Mouse (Mus musculus) forebrain, embryonic 11.5 days (tissue): ENCODE measurements at regions not wholly inside any gene's neighbourhood (a gene's known extent, or its start where the extent isn't known, plus 50 kb on each side); places are given as distances from the start of the nearest gene placed in this dataset.
A peak's percentile ranks its signal among the peaks of the same experiment; 100 is the strongest.

Experiments
- ATAC-seq: fragments of 200-750 bp; cut with Nextera tagmentation; replicated peaks from 2 replicates; pipeline ENCODE4 v1.8.0; 2017; ENCODE audit warnings: moderate TSS enrichment; ENCODE audit not compliant: low FRiP score
- DNase-seq: peaks from one replicate; pipeline ENCODE4 v3.0.0-alpha.2; 2017; ENCODE audit warnings: low spot score
- H3K27ac ChIP-seq: fragments of 300-500 bp; sonication (generic); 2 replicates; pipeline ENCODE4 v1.5.1; 2014; ENCODE audit warnings: low read depth, low read length
- H3K27me3 ChIP-seq: fragments of 300-500 bp; sonication (generic); 2 replicates; pipeline ENCODE4 v1.6.1; 2014; ENCODE audit warnings: mild to moderate bottlenecking, low read length, mixed read lengths; ENCODE audit not compliant: control insufficient read depth, insufficient read depth
- H3K36me3 ChIP-seq: fragments of 300-500 bp; sonication (generic); 2 replicates; pipeline ENCODE4 v1.6.1; 2014; ENCODE audit warnings: mild to moderate bottlenecking, low read length, moderate library complexity, mixed read lengths; ENCODE audit not compliant: control insufficient read depth, insufficient read depth
- H3K4me1 ChIP-seq: fragments of 300-500 bp; sonication (generic); replicated peaks from 2 replicates; pipeline ENCODE4 v1.6.1; 2014; ENCODE audit warnings: low read length, mixed read lengths; ENCODE audit not compliant: control insufficient read depth, insufficient read depth
- H3K4me2 ChIP-seq: fragments of 300-500 bp; sonication (generic); 2 replicates; pipeline ENCODE4 v1.6.1; 2014; ENCODE audit warnings: low read depth, mild to moderate bottlenecking, low read length, moderate library complexity, mixed read lengths; ENCODE audit not compliant: severe bottlenecking
- H3K4me3 ChIP-seq: fragments of 300-500 bp; sonication (generic); 2 replicates; pipeline ENCODE4 v1.5.1; 2014; ENCODE audit warnings: low read depth, low read length
- H3K9ac ChIP-seq: fragments of 300-500 bp; sonication (generic); 2 replicates; pipeline ENCODE4 v1.6.1; 2014; ENCODE audit warnings: low read length
- H3K9me3 ChIP-seq: fragments of 300-500 bp; sonication (generic); 2 replicates; pipeline ENCODE4 v1.6.1; 2016; ENCODE audit warnings: low read length, mixed read lengths; ENCODE audit not compliant: control insufficient read depth
- WGBS: fragments of 180-500 bp; shearing (Covaris S2); extraction: QIAGEN DNeasy Blood & Tissue Kit; methylation state at CpG from one replicate; pipeline ENCODE4 v1.1.7; 2014; 5-methylcytosine and 5-hydroxymethylcytosine counted together

DNA sequence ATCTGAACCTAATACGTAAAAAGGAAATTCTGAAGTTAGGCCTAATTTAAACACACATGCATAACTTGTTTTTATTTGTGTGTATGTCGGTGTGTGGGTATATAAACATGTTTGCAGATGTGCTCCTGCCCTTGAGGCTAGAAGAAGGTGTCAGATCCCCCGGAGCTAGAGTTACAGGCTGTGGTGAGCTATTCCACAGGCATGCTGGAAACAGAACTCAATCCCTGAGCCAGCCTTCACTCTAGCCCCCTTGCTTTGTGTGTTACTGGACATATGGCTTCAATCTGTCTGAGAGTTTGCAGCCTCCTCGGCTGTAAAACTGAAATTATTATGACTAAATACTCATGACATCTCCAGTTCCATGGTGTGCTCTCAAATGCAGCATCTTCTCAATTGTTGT, 89.3 kb upstream of the Tspan5 start:
- Histone ChIP-seq H3K9ac (no peak overlapping the region), H3K9me3 (no peaks in the 10 kb centered on the region; the same call in 1 of the 2 replicates), H3K36me3 (no peaks in the 10 kb centered on the region), H3K4me2 (no peak overlapping the region), H3K4me3 (no peak overlapping the region), H3K4me1 (no peaks in the 10 kb centered on the region), H3K27me3 (no peaks in the 10 kb centered on the region), H3K27ac (no peak overlapping the region)
- 85% methylated on average over 4 of the region's 4 CpGs for WGBS
- ATAC-seq (no peak), DNase-seq (no peak)

- no peak overlapping the region for H3K9ac ChIP-seq
- ATAC-seq (no peak), DNase-seq (no peak)
- no peaks in the 10 kb centered on the region for H3K36me3 ChIP-seq
- H3K4me2 ChIP-seq = no peak overlapping the region
- H3K9me3 ChIP-seq = no peaks in the 10 kb centered on the region; the same call in 1 of the 2 replicates
- 88% methylated on average over 13 of the region's 13 CpGs for WGBS
- H3K27me3 ChIP-seq = no peaks in the 10 kb centered on the region
- H3K4me1 ChIP-seq = no peaks in the 10 kb centered on the region
- no peak overlapping the region for H3K27ac ChIP-seq
- no peak overlapping the region for H3K4me3 ChIP-seq
Observed at GRCm38 (mm10) chr3:138653549-138654246, 88.3 kb upstream of the Tspan5 start.

DNA sequence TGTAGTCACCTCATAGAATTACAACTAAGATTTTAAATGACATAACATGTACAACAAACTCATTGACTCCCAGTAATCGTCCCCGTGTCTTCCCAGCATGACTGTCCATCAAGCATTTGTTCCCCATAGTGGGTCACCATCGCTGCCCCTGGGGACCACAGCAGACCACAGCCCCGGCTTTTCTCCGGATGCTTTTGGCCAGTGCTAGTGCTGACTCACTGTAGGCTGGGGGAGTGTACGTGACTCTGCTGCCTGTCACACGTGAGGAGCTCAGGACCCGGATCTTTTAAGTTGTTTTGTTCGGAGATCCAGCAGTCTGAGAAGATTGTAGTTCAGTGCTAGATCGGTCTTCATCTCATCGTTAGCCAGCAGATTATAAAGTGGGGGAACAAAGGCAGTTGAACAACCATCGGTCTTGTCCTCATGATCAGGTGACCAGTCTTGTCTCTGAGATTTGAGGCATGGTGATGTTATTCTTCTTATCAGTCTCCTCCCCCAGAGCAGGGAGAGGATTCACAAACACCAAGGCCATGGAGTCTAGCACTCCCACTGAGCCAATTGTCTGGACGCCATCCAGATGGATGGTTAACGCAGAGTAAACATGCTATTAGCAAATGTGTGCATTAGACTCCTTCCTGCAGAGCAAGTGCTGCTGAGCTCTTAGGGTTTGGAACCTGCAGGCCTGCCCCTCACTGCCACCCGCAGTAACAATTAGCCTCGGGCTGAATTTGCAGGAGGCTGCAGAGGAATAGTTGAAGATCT, 87.2 kb upstream of the Tspan5 start:
- WGBS = 83% methylated on average over 16 of the region's 16 CpGs
- H3K27me3 ChIP-seq = no peaks in the 10 kb centered on the region
- ATAC-seq = no peak

DNA sequence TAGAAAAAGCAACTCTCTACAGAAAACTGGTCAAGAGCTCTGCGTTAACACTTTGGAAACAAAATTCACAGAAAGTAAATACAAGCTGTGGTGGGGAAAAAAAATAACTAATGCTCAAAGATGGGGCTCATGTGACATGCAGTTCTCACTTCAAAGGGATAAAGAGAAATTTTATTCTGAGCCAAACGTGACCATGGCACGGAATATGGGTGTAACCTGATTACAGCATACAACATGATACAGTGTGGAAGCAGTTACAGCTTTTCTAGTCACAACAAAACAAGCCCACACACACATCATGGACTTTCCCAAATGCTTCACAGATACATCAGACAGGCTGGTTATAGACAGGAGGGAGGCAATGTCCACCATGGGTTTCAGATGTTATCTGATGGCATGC, 86.5 kb upstream of the Tspan5 start:
- H3K9me3 ChIP-seq = no peaks in the 10 kb centered on the region; the same call in 1 of the 2 replicates
- no peaks in the 10 kb centered on the region for H3K27me3 ChIP-seq
- WGBS = 85% methylated on average over 3 of the region's 3 CpGs
- H3K36me3 ChIP-seq = no peaks in the 10 kb centered on the region
- ATAC-seq (no peak), DNase-seq (no peak)
- H3K9ac ChIP-seq = no peak overlapping the region
- H3K4me2 ChIP-seq = no peak overlapping the region
- H3K4me3 ChIP-seq = no peak overlapping the region
- no peaks in the 10 kb centered on the region for H3K4me1 ChIP-seq
- H3K27ac ChIP-seq = no peak overlapping the region

More for the DNA sequence above, 87.2 kb upstream of the Tspan5 start:
- H3K9me3 ChIP-seq = no peaks in the 10 kb centered on the region; the same call in 1 of the 2 replicates
- H3K27ac ChIP-seq = no peak overlapping the region
- no peaks in the 10 kb centered on the region for H3K4me1 ChIP-seq
- no peak overlapping the region for H3K4me3 ChIP-seq
- H3K36me3 ChIP-seq = no peaks in the 10 kb centered on the region
- no peak overlapping the region for H3K4me2 ChIP-seq
- H3K9ac ChIP-seq = no peak overlapping the region
- DNase-seq = no peak

- no peaks in the 10 kb centered on the region for H3K36me3 ChIP-seq
- H3K4me2 ChIP-seq = no peak overlapping the region
- H3K27ac ChIP-seq = no peak overlapping the region
- H3K4me3 ChIP-seq = no peak overlapping the region
- 89% methylated on average over 2 of the region's 2 CpGs for WGBS
- ATAC-seq (no peak), DNase-seq (no peak)
- H3K9ac ChIP-seq = no peak overlapping the region
- H3K4me1 ChIP-seq = no peaks in the 10 kb centered on the region
- H3K9me3 ChIP-seq = no peaks in the 10 kb centered on the region; the same call in 1 of the 2 replicates
- H3K27me3 ChIP-seq = no peaks in the 10 kb centered on the region
Observed at GRCm38 (mm10) chr3:138662625-138663024, 79.4 kb upstream of the Tspan5 start.

DNA sequence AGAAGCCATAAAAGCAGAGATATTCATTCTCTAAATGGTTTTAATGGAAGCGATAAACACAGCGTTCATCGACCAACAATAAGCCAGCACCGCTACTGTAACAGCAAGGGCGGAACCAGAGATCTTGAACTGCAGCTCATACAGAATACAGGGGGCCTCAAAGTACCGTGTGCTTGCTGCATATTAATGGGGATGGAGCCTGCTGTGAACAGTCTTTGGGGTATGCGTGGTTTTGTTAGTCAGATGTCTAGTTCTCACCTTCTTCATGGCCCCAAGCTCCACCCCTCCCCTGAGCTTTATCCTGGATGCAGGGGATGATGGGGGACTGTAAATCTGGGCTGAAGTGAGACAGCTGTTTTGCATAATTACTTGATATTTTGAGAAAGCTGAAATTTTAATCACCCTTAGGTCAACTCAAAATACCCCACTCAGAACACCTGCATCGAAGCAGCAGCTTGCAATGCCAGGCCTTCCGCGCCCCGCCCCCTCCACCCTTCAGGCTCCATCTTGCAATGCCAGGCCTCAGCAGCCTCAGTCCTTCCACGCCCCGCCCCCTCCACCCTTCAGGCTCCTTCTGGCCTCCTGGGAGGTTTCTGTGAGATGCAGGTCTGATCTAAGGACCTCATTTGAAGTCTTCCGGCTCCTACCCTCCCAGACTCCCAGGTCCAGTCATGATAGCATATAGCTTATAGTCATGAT, 73.5 kb upstream of the Tspan5 start:
- peak; percentile 50 for DNase-seq
- no peak overlapping the region for H3K4me3 ChIP-seq
- no peaks in the 10 kb centered on the region; the same call in 1 of the 2 replicates for H3K9me3 ChIP-seq
- no peak overlapping the region for H3K27ac ChIP-seq
- no peak overlapping the region for H3K9ac ChIP-seq
- H3K27me3 ChIP-seq = no peaks in the 10 kb centered on the region
- H3K36me3 ChIP-seq = no peaks in the 10 kb centered on the region
- no peak overlapping the region for H3K4me2 ChIP-seq
- ATAC-seq = peak; percentile 58
- H3K4me1 ChIP-seq = no peaks in the 10 kb centered on the region
- whole genome bisulfite sequencing = 79% methylated on average over 14 of the region's 14 CpGs

GRCm38 (mm10) chr3:138675881-138676280, 66.1 kb upstream of the Tspan5 start:
- H3K4me3 ChIP-seq = no peak overlapping the region
- 33% methylated on average over 2 of the region's 2 CpGs for WGBS

GRCm38 (mm10) chr3:138678351-138678750, 63.6 kb upstream of the Tspan5 start:
- Histone ChIP-seq H3K9ac (no peak overlapping the region), H3K9me3 (no peaks in the 10 kb centered on the region), H3K4me2 (no peak overlapping the region), H3K36me3 (no peaks in the 10 kb centered on the region), H3K27ac (no peak overlapping the region), H3K4me1 (no peaks in the 10 kb centered on the region), H3K4me3 (no peak overlapping the region), H3K27me3 (no peaks in the 10 kb centered on the region)
- WGBS = 90% methylated on average over 4 of the region's 4 CpGs
- DNase-seq (no peak), ATAC-seq (no peak)

More at GRCm38 (mm10) chr3:138675881-138676280, 66.1 kb upstream of the Tspan5 start:
- DNase-seq (no peak), ATAC-seq (0 out of 2 replicates have a peak, but pooled peaks have one; percentile 27)
- Histone ChIP-seq H3K36me3 (no peaks in the 10 kb centered on the region), H3K4me2 (no peak overlapping the region), H3K27me3 (no peaks in the 10 kb centered on the region), H3K4me1 (no peaks in the 10 kb centered on the region), H3K9me3 (no peaks in the 10 kb centered on the region), H3K27ac (no peak overlapping the region), H3K9ac (no peak overlapping the region)
